In the genomic region with DNA sequence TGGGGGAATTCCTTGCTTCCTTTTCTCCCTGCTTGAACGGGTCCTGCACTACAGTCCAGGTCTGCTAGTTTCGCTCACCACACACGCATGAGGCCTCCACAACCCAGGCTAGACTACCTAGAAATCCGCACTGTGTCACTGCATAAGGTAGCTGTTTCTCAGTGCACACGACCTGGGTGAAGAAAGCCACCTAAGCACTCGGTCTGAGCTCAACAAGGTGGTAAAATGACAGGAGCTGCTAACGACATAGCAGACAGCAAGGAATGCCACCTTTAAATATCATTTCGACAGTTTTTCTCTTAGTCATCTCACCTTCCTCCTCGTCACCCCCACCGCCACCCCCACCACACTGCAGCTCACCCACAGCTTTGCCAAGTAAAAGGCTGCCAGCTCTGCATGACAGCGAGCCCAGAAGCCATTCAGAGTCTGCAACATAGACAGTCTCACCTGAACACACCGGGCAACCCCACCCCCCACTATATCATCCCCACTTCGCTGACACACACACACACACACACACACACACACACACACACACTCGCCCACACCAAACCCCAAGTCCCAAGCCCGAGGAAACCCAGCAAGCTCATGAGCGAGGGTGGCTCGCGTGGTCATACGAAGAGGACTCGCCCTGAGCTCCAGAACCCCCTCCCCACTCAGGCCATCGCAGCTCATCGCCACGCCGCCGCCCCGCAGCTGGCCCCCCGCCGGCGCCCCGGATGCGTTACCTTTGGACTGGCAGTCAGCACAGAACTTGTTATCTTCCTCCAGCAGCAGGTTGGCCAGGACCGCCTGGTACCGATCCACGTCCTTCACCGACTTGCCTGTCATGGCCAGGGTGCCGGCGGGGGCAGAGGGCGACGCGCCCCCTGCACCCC, we compare ENCODE assay signal across 8 mouse cellular contexts. TPM values are rescaled to one million over a fixed set of nuclear protein-coding genes. Genes with fewer than 3 reads are reported as not detected.
DNase-seq lines count a peak whose midpoint lies in the region; ATAC-seq and TF ChIP-seq lines count a peak whose summit lies in the region.

No protein-coding gene starts in this region.

- H3K36me3 ChIP-seq in forebrain, embryonic 15.5 days = no peaks in the 10 kb centered on the region
- no peaks in the 10 kb centered on the region for H3K36me3 ChIP-seq in intestine, embryonic 15.5 days
- no peaks in the 10 kb centered on the region for H3K36me3 ChIP-seq in liver, embryonic 14.5 days (replicated peaks; ENCODE audit: control insufficient read depth, insufficient read depth, low read depth)

- peak overlapping the region; percentile 85 for H3K9ac ChIP-seq in forebrain, embryonic 15.5 days (replicated peaks)
- peak overlapping the region; percentile 89 for H3K9ac ChIP-seq in intestine, embryonic 15.5 days
- peak overlapping the region; percentile 98 for H3K9ac ChIP-seq in liver, embryonic 14.5 days (replicated peaks)

- peak overlapping the region; percentile 84 for H3K27ac ChIP-seq in forebrain, embryonic 15.5 days (replicated peaks)
- H3K27ac ChIP-seq in intestine, embryonic 15.5 days = peak overlapping the region; percentile 74
- peak overlapping the region; percentile 87 for H3K27ac ChIP-seq in liver, embryonic 14.5 days

- H3K9me3 ChIP-seq in forebrain, embryonic 15.5 days = no peaks in the 10 kb centered on the region
- H3K9me3 ChIP-seq in intestine, embryonic 15.5 days = no peaks in the 10 kb centered on the region
- no peaks in the 10 kb centered on the region for H3K9me3 ChIP-seq in liver, embryonic 14.5 days (ENCODE audit: control insufficient read depth, low read length)

- no peak for TF ChIP-seq CTCF in liver, embryonic 14.5 days (IDR thresholded peaks at IDR 0.05; ENCODE audit: low read depth)

- H3K27me3 ChIP-seq in forebrain, embryonic 15.5 days = no peaks in the 10 kb centered on the region
- H3K27me3 ChIP-seq in intestine, embryonic 15.5 days (replicated peaks) = no peaks in the 10 kb centered on the region
- no peaks in the 10 kb centered on the region for H3K27me3 ChIP-seq in liver, embryonic 14.5 days (ENCODE audit: control insufficient read depth, insufficient read depth, low read length)

- peak; percentile 29 to 38 for DNase-seq in lung, adult 18-20 months
- DNase-seq in lung, postnatal 10 days = no peak
- peak; percentile 54 for DNase-seq in cerebellum, adult 11 months
- no peak for DNase-seq in liver, embryonic 14.5 days (ENCODE audit: low read depth in 3 of 3, low spot score in 3 of 3)
- DNase-seq in gastrocnemius, postnatal 10 days = no peak

- no peak; the same call in 1 of the 2 replicates for TF ChIP-seq EP300 in liver, embryonic 14.5 days (IDR thresholded peaks at IDR 0.05; ENCODE audit: low read depth)

- H3K4me3 ChIP-seq in forebrain, embryonic 15.5 days = peak overlapping the region; percentile 95
- peak overlapping the region; percentile 92 for H3K4me3 ChIP-seq in intestine, embryonic 15.5 days (replicated peaks)
- H3K4me3 ChIP-seq in liver, embryonic 14.5 days (ENCODE audit: insufficient read depth in 1 of 2, low read depth in 2 of 2, low read length in 2 of 2) = peak overlapping the region; percentile 81 to 95

- H3K4me2 ChIP-seq in forebrain, embryonic 15.5 days (replicated peaks) = peak overlapping the region; percentile 66
- peak overlapping the region; percentile 89 for H3K4me2 ChIP-seq in intestine, embryonic 15.5 days (replicated peaks)
- H3K4me2 ChIP-seq in liver, embryonic 14.5 days (ENCODE audit: low read depth) = peak overlapping the region; percentile 74

- H3K4me1 ChIP-seq in forebrain, embryonic 15.5 days = peaks cover 22% of the 10 kb centered on the region
- H3K4me1 ChIP-seq in intestine, embryonic 15.5 days (replicated peaks) = peaks cover 6% of the 10 kb centered on the region
- peaks cover 35 to 47% of the 10 kb centered on the region in 2 experiments for H3K4me1 ChIP-seq in liver, embryonic 14.5 days (replicated peaks; ENCODE audit: control insufficient read depth in 2 of 2, insufficient read depth in 2 of 2, low read length in 1 of 2)

- 6% methylated on average over 40 of the region's 40 CpGs for WGBS in forebrain, embryonic 15.5 days
- 5% methylated on average over 39 of the region's 40 CpGs for WGBS in intestine, embryonic 15.5 days
- under 1% methylated on average over 40 of the region's 40 CpGs for WGBS in liver, embryonic 14.5 days (ENCODE audit: insufficient replicate concordance)

- peak; percentile 33 for ATAC-seq in forebrain, embryonic 15.5 days (replicated peaks)
- no peak; the same call in none of the 2 replicates for ATAC-seq in intestine, embryonic 15.5 days
- ATAC-seq in liver, embryonic 14.5 days (ENCODE audit: insufficient read depth) = peak; percentile 55
- peak; percentile 28; the same call in 1 of the 2 replicates for ATAC-seq in neutrophil, adult 5-6 weeks (ENCODE audit: extremely low read depth, insufficient number of reproducible peaks, low FRiP score, poor library complexity, severe bottlenecking)

RNA-seq across cellular contexts. Expression of gene Smap2, which starts 0.8 kb away (rescaled TPM):
- polyA plus RNA-seq in forebrain, embryonic 15.5 days (2015; fragmentation: Nextera tagmentation; extraction: Ambion mirVana) = 37.2 and 40.1 TPM in 2 replicates
- 15.1 and 16.1 TPM in 2 replicates for polyA plus RNA-seq in intestine, embryonic 15.5 days (2015; fragmentation: Nextera tagmentation; extraction: Ambion mirVana)
- polyA plus RNA-seq in liver, embryonic 14.5 days (2012; rRNA removed) = 15.4 and 17.0 TPM in 2 replicates
- polyA plus RNA-seq in liver, embryonic 14.5 days (2014; fragmentation: Nextera tagmentation; extraction: Ambion mirVana) = 19.6 and 22.1 TPM in 2 replicates
- total RNA-seq in neutrophil, adult 5-6 weeks (2017) = 209 and 239 TPM in 2 replicates
- 10 to 100 TPM; 17.6 to 20.4 TPM for total RNA-seq in gastrocnemius, postnatal 10 days (2021)

RNA-seq across cellular contexts. Expression of gene Col9a2, which starts 22.9 kb away (rescaled TPM):
- polyA plus RNA-seq in forebrain, embryonic 15.5 days (2015; fragmentation: Nextera tagmentation; extraction: Ambion mirVana) = 3.2 and 5.9 TPM in 2 replicates
- polyA plus RNA-seq in intestine, embryonic 15.5 days (2015; fragmentation: Nextera tagmentation; extraction: Ambion mirVana) = 11.1 and 12.0 TPM in 2 replicates
- polyA plus RNA-seq in liver, embryonic 14.5 days (2012; rRNA removed) = 0.79 and 1.9 TPM in 2 replicates
- polyA plus RNA-seq in liver, embryonic 14.5 days (2014; fragmentation: Nextera tagmentation; extraction: Ambion mirVana) = 0.83 and 1.1 TPM in 2 replicates
- total RNA-seq in neutrophil, adult 5-6 weeks (2017) = 0.61 TPM in 1 of 2 replicates, not detected in the other
- total RNA-seq in gastrocnemius, postnatal 10 days (2021) = 1 to 10 TPM; 1.5 to 2.1 TPM

Comparison
In these comparisons a context has a peak if more than half of its experiments do, and no peak if none do; other contexts are left out.
1. DNase-seq: peak in lung, adult 18-20 months (2 of 2) and cerebellum, adult 11 months (single experiment); none in lung, postnatal 10 days (single experiment), liver, embryonic 14.5 days (0 of 3) and gastrocnemius, postnatal 10 days (single experiment).
2. Peak in every context shown above with its lines, with median percentiles within 50 percentile points of each other: H3K27ac ChIP-seq, H3K4me2 ChIP-seq, H3K4me3 ChIP-seq and H3K9ac ChIP-seq.